Mouse (Mus musculus) megakaryocyte progenitor cell, adult 5-6 weeks (primary cell): Measurements from ENCODE around the gene Veph1. TPM values are rescaled to one million over a fixed set of nuclear protein-coding genes. Genes with fewer than 3 reads are reported as not detected.
A peak's percentile ranks its signal among the peaks of the same experiment; 100 is the strongest.

Source experiments
- ATAC-seq: replicated peaks from 2 replicates; pipeline ENCODE4 v1.8.0; 2016; ENCODE audit warnings: mild to moderate bottlenecking, moderate TSS enrichment, inconsistent platforms; ENCODE audit not compliant: poor library complexity
- total RNA-seq, 2 experiments: library from RNA; stranded (forward) in 1 of 2; stranded (reverse) in 1 of 2; fragments of 157-497, 149-512 nt in 1 of 2; fragments of 200-1000 nt in 1 of 2; gene quantifications; 2 replicates each; pipeline versions ENCODE4 v1.2.3 to v1.2.4; 2015 to 2017

Gene Veph1
- not detected in 2 replicates for total RNA-seq (2015)
- not detected in 2 replicates for total RNA-seq (2017)

GRCm38 (mm10) chr3:66296545-66296944, at the start of gene Veph1:
Veph1 (minus strand) TSS chr3:66296837.
- ATAC-seq: peak; percentile 57

GRCm38 (mm10) chr3:66340742-66341141, 44.1 kb upstream of the Veph1 start:
- no peak for ATAC-seq

GRCm38 (mm10) chr3:66332401-66332729, 35.7 kb upstream of the Veph1 start:
- no peak for ATAC-seq

GRCm38 (mm10) chr3:66331592-66332400, 35.2 kb upstream of the Veph1 start:
- peak; percentile 96 for ATAC-seq

GRCm38 (mm10) chr3:66330896-66331579, 34.4 kb upstream of the Veph1 start:
- ATAC-seq: peak; percentile 41; the same call in 1 of the 2 replicates

GRCm38 (mm10) chr3:66325962-66326834, 29.6 kb upstream of the Veph1 start:
- no peak for ATAC-seq

GRCm38 (mm10) chr3:66325486-66325951, 28.9 kb upstream of the Veph1 start:
- ATAC-seq: no peak

GRCm38 (mm10) chr3:66314793-66315715, 18.4 kb upstream of the Veph1 start:
- no peak for ATAC-seq

- ATAC-seq: no peak
These were observed 13.9 kb upstream of the Veph1 start for GRCm38 (mm10) chr3:66310586-66310985.

- no peak for ATAC-seq
These were observed 12.9 kb upstream of the Veph1 start for GRCm38 (mm10) chr3:66309531-66309930.

GRCm38 (mm10) chr3:66295236-66295635, 1.4 kb downstream of the Veph1 start:
- no peak for ATAC-seq

GRCm38 (mm10) chr3:66294729-66295128, 1.9 kb downstream of the Veph1 start:
- ATAC-seq: no peak

- ATAC-seq: 0 out of 2 replicates have a peak, but pooled peaks have one; percentile 6
These were observed 4.2 kb downstream of the Veph1 start for GRCm38 (mm10) chr3:66292356-66292946.

- no peak for ATAC-seq
These were observed 33.4 kb downstream of the Veph1 start for GRCm38 (mm10) chr3:66263270-66263669.

GRCm38 (mm10) chr3:66262319-66262718, 34.3 kb downstream of the Veph1 start:
- no peak for ATAC-seq

GRCm38 (mm10) chr3:66254504-66255105, 42.0 kb downstream of the Veph1 start:
- ATAC-seq: no peak

- no peak for ATAC-seq
These were observed 44.8 kb downstream of the Veph1 start for GRCm38 (mm10) chr3:66251842-66252241.

- ATAC-seq: no peak
These were observed 56.2 kb downstream of the Veph1 start for GRCm38 (mm10) chr3:66240476-66240875.

- ATAC-seq: 0 out of 2 replicates have a peak, but pooled peaks have one; percentile 46
These were observed 60.3 kb downstream of the Veph1 start for GRCm38 (mm10) chr3:66236234-66236871.
